Mouse (Mus musculus): ENCODE results near the gene Trim65. TPM values are rescaled to one million over a fixed set of nuclear protein-coding genes. Genes with fewer than 3 reads are reported as not detected.

Gene Trim65
- polyA plus RNA-seq, 1 experiment from 2014 or later = 6.1 TPM

DNA sequence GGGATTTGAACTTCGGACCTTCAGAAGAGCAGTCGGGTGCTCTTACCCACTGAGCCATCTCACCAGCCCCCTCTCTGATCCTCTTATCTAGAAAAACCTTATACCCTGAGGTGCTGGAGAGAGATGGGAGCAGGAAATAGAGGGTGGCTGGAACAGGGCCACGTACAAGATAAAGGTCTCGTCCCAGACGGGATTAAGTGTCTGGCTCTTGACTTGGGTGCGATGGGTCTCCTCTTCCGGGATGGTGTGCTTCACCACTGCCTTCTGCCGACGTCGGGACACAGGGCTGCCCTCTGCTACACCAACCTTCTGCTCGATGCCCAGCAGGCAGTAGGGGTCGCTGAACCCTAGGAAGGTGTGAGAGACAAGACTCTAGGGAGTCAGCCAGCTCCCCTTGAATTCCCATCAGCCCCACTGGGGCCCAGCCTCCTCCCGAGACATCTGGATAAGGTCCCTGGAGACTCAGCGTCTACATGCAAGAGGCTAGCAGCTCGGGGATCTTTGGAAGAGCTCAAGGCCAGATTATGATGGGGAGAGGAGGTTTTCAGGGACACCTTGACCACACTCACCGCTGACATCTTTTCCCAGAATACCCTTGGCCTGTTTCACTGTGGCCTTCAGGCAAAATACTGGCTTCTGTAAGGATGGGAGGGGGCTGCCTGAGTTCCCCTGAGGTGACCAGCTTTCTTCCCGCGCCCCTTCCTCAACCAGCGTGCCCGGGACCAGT, 55.2 kb downstream of the Trim65 start:
- no peak for ATAC-seq (ENCODE audit: insufficient number of reproducible peaks, low FRiP score, low TSS enrichment, low read depth)

DNA sequence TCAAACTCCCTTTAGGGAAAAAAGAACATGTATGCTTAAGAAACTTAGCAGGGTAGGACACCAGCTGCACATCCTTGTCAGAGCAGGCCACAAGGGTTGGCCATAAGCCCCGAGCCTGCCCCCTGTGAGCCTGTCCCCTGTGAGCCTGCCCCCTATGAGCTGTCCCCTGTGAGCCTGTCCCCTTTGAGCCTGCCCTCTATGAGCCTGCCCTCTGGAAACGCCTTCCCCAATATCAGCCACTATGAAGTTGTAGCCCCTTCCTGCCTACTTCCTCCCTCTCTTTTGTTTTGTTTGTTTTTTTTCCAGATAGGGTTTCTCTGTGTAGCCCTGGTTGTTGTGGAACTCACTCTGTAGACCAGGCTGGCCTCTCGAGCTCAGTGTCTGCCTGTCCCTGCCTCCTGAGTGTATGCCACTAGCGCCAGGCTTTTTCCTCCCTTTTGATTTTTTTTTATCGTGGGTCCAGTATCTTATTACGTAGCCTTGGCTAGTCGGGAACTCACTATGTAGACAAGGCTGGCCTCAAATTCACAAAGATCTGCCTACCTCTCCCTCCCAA, 56.4 kb downstream of the Trim65 start:
- H3K27me3 ChIP-seq = no peaks in the 10 kb centered on the region
- no peak overlapping the region for H3K9ac ChIP-seq
- no peak overlapping the region for H3K4me3 ChIP-seq (replicated peaks)
- no peak for ATAC-seq (ENCODE audit: insufficient number of reproducible peaks, low FRiP score, low TSS enrichment, low read depth)
- no peak overlapping the region for H3K4me2 ChIP-seq (replicated peaks)
- H3K27ac ChIP-seq (replicated peaks) = no peak overlapping the region
- peaks cover 27% of the 10 kb centered on the region for H3K4me1 ChIP-seq
- H3K9me3 ChIP-seq (replicated peaks) = no peaks in the 10 kb centered on the region
- peaks cover 6% of the 10 kb centered on the region for H3K36me3 ChIP-seq
- WGBS = 52% methylated on average over 7 of the region's 7 CpGs

More for the DNA sequence above, 55.2 kb downstream of the Trim65 start:
- Histone ChIP-seq H3K4me3 (replicated peaks) (no peak overlapping the region), H3K4me1 (peaks cover 31% of the 10 kb centered on the region), H3K4me2 (replicated peaks) (no peak overlapping the region), H3K9me3 (replicated peaks) (no peaks in the 10 kb centered on the region), H3K27ac (replicated peaks) (no peak overlapping the region), H3K27me3 (no peaks in the 10 kb centered on the region), H3K36me3 (peaks cover 18% of the 10 kb centered on the region), H3K9ac (no peak overlapping the region)
- 53% methylated on average over 20 of the region's 20 CpGs for WGBS

DNA sequence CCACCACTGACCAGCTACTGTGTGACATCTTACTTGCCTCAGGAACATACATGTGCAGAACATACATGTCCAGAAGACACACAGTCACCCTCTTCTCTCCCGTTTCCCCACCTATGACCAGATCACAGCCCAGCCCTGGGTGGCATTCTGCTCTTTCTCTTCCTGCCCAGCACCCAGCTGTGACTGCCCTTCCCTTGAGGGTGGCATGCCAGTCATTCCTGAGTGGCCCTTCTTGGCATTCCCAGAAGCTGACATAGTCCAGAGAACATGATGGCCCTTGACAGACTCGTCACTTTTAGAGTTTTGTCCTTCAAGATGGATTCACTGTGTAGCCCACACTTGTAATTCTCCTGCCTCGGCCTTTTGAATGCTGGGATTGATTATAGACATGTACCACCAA, 58.3 kb downstream of the Trim65 start:
- Histone ChIP-seq H3K27me3 (no peaks in the 10 kb centered on the region), H3K27ac (replicated peaks) (no peak overlapping the region), H3K9me3 (replicated peaks) (no peaks in the 10 kb centered on the region), H3K36me3 (no peaks in the 10 kb centered on the region), H3K4me2 (replicated peaks) (no peak overlapping the region), H3K4me1 (peaks cover 8% of the 10 kb centered on the region), H3K4me3 (replicated peaks) (no peak overlapping the region), H3K9ac (no peak overlapping the region)
- 67% methylated on average over 3 of the region's 3 CpGs for WGBS
- ATAC-seq (ENCODE audit: insufficient number of reproducible peaks, low FRiP score, low TSS enrichment, low read depth) = no peak

Other genes starting within 250 kb of the Trim65 start
- 19.6 and 23.0 TPM in 2 replicates for gene Smim5, start 231.2 kb downstream of the Trim65 start, polyA plus RNA-seq (2015; fragmentation: Nextera tagmentation; extraction: Ambion mirVana)
- gene Smim6, start 219.1 kb downstream of the Trim65 start, polyA plus RNA-seq (2015; fragmentation: Nextera tagmentation; extraction: Ambion mirVana) = 1.6 and 2.6 TPM in 2 replicates
- 32.9 and 38.1 TPM in 2 replicates for gene Sap30bp, start 197.8 kb downstream of the Trim65 start, polyA plus RNA-seq (2015; fragmentation: Nextera tagmentation; extraction: Ambion mirVana)
- 21.4 and 23.9 TPM in 2 replicates for gene Recql5, start 197.7 kb downstream of the Trim65 start, polyA plus RNA-seq (2015; fragmentation: Nextera tagmentation; extraction: Ambion mirVana)
- gene Itgb4, start 156.4 kb downstream of the Trim65 start, polyA plus RNA-seq (2015; fragmentation: Nextera tagmentation; extraction: Ambion mirVana) = 21.1 and 21.5 TPM in 2 replicates
- 173 and 176 TPM in 2 replicates for gene Galk1, start 118.4 kb downstream of the Trim65 start, polyA plus RNA-seq (2015; fragmentation: Nextera tagmentation; extraction: Ambion mirVana)
- 1,738 and 1,786 TPM in 2 replicates for gene H3f3b, start 103.2 kb downstream of the Trim65 start, polyA plus RNA-seq (2015; fragmentation: Nextera tagmentation; extraction: Ambion mirVana)
- 36.8 and 42.2 TPM in 2 replicates for gene Unk, start 100.8 kb downstream of the Trim65 start, polyA plus RNA-seq (2015; fragmentation: Nextera tagmentation; extraction: Ambion mirVana)
- gene Unc13d, start 53.2 kb downstream of the Trim65 start, polyA plus RNA-seq (2015; fragmentation: Nextera tagmentation; extraction: Ambion mirVana) = 4.3 and 4.8 TPM in 2 replicates
- gene Wbp2, start 44.1 kb downstream of the Trim65 start, polyA plus RNA-seq (2015; fragmentation: Nextera tagmentation; extraction: Ambion mirVana) = 68.6 and 90.8 TPM in 2 replicates
- 25.1 and 27.6 TPM in 2 replicates for gene Trim47, start 3.9 kb downstream of the Trim65 start, polyA plus RNA-seq (2015; fragmentation: Nextera tagmentation; extraction: Ambion mirVana)
- gene Mrpl38, start 7.7 kb upstream of the Trim65 start, polyA plus RNA-seq (2015; fragmentation: Nextera tagmentation; extraction: Ambion mirVana) = 86.9 and 93.7 TPM in 2 replicates
- 36.9 and 44.9 TPM in 2 replicates for gene Fbf1, start 37.0 kb upstream of the Trim65 start, polyA plus RNA-seq (2015; fragmentation: Nextera tagmentation; extraction: Ambion mirVana)
- gene Ten1, start 67.7 kb upstream of the Trim65 start, polyA plus RNA-seq (2015; fragmentation: Nextera tagmentation; extraction: Ambion mirVana) = 81.0 and 86.7 TPM in 2 replicates
- gene Acox1, start 67.9 kb upstream of the Trim65 start, polyA plus RNA-seq (2015; fragmentation: Nextera tagmentation; extraction: Ambion mirVana) = 29.1 and 31.1 TPM in 2 replicates
- 28.1 and 28.5 TPM in 2 replicates for gene Evpl, start 106.9 kb upstream of the Trim65 start, polyA plus RNA-seq (2015; fragmentation: Nextera tagmentation; extraction: Ambion mirVana)
- gene Srp68, start 143.1 kb upstream of the Trim65 start, polyA plus RNA-seq (2015; fragmentation: Nextera tagmentation; extraction: Ambion mirVana) = 101 and 103 TPM in 2 replicates
- 0.27 and 0.47 TPM in 2 replicates for gene Galr2, start 149.8 kb upstream of the Trim65 start, polyA plus RNA-seq (2015; fragmentation: Nextera tagmentation; extraction: Ambion mirVana)
- gene Exoc7, start 176.1 kb upstream of the Trim65 start, polyA plus RNA-seq (2015; fragmentation: Nextera tagmentation; extraction: Ambion mirVana) = 67.5 and 68.8 TPM in 2 replicates
- gene Foxj1, start 204.3 kb upstream of the Trim65 start, polyA plus RNA-seq (2015; fragmentation: Nextera tagmentation; extraction: Ambion mirVana) = 30.6 and 69.8 TPM in 2 replicates

Measured in embryonic facial prominence, embryonic 15.5 days (tissue).